Mouse (Mus musculus) mouse trophoblast stem cell (cell line): ENCODE data around the gene 1700015F17Rik.

Experiments used
- in situ Hi-C, 2 experiments: fragments of 300-500 bp; cut with MseI, MboI; formaldehyde crosslinking; loops; 2 replicates in 1 of 2; 3 replicates in 1 of 2; pipeline ENCODE4 v1.15.1; 2025

Gene 1700015F17Rik

DNA sequence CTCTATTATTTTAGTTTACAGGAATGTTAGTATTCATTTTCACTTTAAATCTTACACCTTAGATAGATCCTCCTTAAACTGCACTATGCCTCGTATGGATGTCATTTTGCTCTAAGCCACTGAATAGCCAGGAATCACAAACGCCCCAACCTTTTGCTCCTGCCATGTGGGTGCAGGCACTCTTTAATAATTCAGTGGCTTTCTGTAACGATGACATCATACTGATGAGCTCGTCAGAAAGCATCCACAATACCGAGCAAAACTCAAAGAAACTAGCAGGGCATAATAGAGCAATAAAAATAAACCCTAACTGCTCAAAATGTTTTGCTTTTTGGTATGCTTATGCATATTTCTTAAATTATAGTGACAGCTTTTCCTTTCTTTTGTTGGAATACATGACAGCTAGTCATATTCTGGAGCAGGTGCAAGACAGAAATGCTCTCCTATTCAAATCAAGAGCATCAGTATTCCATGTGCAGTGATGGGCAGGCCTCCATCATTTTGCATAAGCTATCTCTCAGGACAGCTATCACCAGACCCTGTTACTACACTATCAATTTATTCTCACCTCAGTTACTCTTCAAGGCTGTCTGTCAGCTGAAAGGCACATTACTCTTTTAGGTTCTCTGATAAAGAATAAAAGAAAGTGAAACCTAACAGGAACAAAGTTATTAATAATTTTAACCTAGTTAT, 47.1 kb downstream of the 1700015F17Rik start:
- in situ Hi-C loops, result no loop called here

DNA sequence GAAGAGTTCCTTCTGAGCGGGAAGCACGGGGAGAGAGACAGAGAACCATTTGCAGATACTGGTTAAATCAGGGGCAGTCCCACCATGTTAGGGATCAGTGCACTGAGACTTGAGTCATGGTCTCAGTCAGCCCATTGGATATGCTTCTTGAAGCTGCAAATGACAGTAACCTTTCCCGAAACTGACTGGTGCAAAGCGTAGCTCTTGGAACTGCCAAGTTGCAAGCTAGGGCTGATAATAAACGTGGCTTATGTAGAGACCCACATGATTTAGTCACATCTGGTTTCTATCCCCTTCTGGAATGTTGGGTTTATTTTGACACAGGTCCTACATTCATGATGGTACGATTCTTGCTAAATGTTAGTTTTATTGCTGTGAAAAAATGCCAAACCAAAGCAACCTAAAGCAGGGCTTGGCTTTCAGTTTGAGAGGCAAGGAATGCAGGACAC, 55.2 kb downstream of the 1700015F17Rik start:
- in situ Hi-C loops, result no loop called here

DNA sequence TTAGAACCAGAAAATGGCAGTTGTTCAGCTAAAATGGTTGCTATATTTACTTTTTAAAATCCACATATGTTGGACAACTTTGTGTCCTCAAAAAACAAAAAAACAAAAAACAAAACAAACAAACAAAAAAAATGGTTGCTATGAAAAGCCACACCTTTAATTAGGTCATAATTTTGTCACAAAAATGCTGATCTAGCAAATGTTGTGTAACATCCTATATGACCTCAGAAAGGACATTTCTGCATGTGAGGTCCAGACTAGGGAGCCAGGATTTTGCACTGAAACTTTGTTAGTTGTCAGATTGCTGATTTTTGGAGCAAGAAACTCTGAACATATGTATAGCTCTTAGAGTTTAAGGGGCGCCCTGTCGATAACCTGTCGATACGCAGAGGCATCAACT, 55.9 kb downstream of the 1700015F17Rik start:
- in situ Hi-C loops, result no loop called here

DNA sequence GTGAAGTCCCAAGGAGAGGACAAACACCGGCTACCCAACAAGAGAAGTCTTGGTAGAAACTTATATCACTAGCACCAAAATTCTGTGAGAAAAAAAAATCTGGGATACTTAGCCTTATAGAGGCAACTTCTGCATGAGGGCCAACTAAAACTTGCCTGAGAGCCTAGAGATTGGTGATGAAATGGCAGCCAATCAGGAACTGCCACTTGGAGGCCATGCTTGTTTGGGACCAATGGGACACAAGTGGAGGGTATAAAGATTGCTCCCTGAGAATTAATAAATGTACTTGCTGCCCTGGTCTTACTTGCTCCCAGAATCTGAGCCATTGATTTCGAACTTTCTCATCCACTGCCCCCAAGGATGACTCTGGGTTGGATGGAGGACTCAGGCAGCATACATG, 57.5 kb downstream of the 1700015F17Rik start:
- in situ Hi-C loops, result no loop called here

DNA sequence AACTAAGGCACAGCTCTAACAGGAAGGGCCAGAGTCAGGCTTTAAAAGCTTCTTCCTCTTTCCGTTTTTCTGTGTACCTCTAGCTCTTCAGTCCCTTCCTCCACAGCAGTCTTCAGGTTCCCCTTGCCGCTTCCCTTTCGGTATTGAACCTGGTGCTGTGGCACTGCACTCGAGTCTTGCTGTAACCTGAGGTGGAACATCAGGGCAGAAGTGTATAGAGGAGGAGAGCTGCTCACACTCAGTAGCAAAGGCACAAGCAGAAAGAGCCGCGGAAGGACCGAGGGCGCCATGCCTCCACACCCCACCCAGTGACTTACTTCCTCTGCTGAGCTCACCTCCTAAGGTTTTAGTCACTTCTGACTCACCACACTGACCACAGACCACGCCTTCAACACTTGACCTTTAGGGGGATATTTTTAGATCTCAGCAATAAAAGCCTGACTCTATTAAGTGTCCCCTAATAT, 58.9 kb downstream of the 1700015F17Rik start, which contains the start of gene Cdk14:
Gene Cdk14, minus strand, starts transcription at position 321 of the 464 bp plus-strand sequence.
- in situ Hi-C loops, result no loop called here

DNA sequence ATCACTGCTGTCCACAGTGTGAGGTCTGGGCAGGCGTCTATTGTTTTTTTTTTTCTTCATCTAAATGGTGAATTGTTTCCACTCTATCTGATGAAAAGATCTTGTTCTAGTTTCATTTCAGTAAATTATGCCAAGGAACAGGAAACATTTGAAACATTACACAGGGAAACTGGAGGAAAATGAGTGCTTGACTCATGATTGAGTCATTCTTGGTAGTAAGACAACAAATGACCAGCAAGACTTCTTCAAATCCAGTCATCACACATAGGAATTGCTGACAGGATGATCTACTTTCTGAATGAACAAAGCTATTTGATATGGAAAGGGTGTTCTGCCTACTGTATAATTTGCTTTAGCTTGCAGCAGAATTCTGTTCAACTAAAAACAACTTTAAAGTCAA, 59.7 kb downstream of the 1700015F17Rik start:
- in situ Hi-C loops, result no loop called here

DNA sequence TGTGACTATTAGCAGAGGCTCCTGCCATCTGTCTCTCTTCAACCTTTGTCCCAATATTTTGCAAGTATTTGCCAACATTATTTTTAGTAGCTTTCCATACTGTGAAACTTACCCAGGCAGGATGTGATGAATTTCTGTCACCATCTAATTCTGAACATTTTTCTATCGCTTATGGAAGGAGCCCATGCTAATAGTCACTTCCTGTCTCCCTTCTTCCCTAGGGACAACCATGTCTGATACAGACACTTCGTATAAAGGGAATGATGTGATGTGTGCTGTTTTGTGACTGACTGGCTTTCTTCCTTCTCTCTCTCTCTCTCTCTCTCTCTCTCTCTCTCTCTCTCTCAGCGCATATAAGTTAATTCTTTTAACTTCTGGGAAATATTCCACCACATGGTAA, 64.1 kb downstream of the 1700015F17Rik start:
- in situ Hi-C loops, result no loop called here

DNA sequence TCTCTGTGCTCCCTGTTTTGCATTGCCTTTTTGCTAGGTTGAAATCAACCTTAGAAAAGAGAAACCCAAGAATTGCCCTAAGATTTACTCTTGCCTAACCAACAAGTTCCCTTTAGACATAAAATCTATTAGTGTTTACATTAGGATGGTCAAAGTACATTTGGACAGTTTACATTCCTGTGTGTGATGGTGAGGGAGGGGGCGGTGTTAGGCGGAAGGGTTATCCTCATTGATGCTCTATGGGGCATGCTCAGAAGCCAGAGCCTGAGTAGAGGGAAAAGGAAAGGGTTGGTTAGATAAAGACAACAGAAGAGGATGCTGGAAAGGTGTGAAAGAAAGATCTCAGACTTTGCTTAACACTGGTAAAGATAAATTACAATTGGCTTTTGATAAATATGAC, 67.1 kb downstream of the 1700015F17Rik start:
- in situ Hi-C loops, result no loop called here

DNA sequence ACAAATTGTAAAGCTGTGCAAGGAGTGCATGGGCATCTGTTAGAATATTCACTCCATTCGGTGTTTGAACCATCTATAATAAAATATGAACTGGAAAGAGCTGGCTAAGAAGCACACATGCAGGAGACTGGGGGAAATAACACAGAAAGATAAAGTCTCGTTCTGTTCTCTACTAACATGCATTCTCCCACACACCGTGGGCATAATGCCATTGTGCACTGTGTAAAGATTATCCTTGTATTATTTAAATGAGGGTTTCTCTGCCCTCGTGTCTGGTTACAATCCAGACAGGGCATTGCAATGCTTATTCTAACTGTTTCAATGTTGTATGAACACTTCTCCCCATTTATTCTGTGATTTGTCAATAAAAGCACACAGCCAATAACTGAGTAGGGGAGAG, 77.0 kb downstream of the 1700015F17Rik start:
- in situ Hi-C loops, result no loop called here

DNA sequence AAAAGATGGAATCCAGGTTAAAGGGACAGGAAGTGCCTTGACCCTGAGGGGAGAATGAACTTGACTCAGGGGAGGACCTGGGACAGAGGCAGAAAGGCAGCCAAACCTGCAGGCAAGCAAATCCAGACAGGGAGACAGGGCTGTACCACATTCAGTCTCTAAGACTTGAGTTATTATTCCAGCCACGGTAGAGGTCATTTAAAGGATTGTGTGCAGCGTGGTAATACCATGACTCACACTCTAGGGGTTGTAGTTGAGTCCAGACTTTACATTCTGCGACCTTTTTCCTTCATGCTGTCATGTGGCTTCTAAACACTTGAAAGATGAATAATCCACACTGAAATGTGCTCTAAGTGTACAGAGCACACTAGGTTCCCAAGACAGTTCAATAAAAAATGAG, 86.2 kb downstream of the 1700015F17Rik start:
- in situ Hi-C loops, result no loop called here
